14 mouse cellular contexts compared by ENCODE assay signal in the genomic region with DNA sequence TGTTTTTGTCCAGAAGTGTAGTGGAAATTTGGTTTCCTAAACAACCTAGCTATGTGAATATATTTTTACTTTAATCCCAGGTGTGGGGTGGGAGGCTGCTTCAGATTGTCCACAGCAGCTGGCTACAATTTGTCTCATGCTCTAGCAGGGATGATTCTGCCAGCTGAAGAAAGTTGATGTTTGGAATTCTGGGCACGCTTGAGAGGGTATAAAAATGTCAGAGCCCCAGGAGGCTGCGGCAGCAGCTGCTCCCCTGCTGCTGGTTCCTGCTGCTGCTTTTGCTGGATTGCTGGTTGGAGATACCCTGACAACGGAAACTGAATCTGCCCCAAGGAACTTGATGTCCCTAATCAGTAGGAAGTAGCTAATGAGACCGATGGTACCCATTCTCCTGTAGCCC.
DNase-seq lines count a peak whose midpoint lies in the region; ATAC-seq and TF ChIP-seq lines count a peak whose summit lies in the region.
"Had no signal": no experiment of that assay in that cellular context is flagged by ENCODE, and none has a peak within 500 bp of the region (broad histone marks: within the 10 kb centered on the region; RNA-seq: fewer than 3 reads in every experiment).

No protein-coding gene starts in this region.

- H3K9ac ChIP-seq in heart, embryonic 16.5 days (ENCODE audit: low read length) = no peak overlapping the region
- no peak overlapping the region for H3K9ac ChIP-seq in midbrain, embryonic 11.5 days (ENCODE audit: low read length)
- no peak overlapping the region for H3K9ac ChIP-seq in midbrain, embryonic 16.5 days (ENCODE audit: low read depth, low read length)
- no peak overlapping the region for H3K9ac ChIP-seq in limb, embryonic 14.5 days (ENCODE audit: low read depth, low read length, severe bottlenecking)
- H3K9ac ChIP-seq in neural tube, embryonic 15.5 days (replicated peaks) = no peak overlapping the region
- H3K9ac ChIP-seq: forebrain, embryonic 15.5 days had no signal

- no peak for DNase-seq in heart, postnatal 36 days
- DNase-seq in midbrain, embryonic 11.5 days (ENCODE audit: low spot score, missing footprints) = peak; percentile 28
- peak; percentile 49 for DNase-seq in limb, embryonic 14.5 days (ENCODE audit: low spot score)
- DNase-seq in liver = no peak
- DNase-seq: adrenal gland, postnatal 36 days; kidney, adult 18-20 months; lung, adult 2 months; retina, postnatal 1 day; spleen, adult 18-20 months; thymus, postnatal 4 days had no signal

- H3K4me2 ChIP-seq in heart, embryonic 16.5 days (ENCODE audit: low read depth, low read length) = no peak overlapping the region
- H3K4me2 ChIP-seq in midbrain, embryonic 11.5 days = no peak overlapping the region
- H3K4me2 ChIP-seq in midbrain, embryonic 16.5 days (ENCODE audit: low read length) = no peak overlapping the region
- no peak overlapping the region for H3K4me2 ChIP-seq in limb, embryonic 14.5 days (replicated peaks; ENCODE audit: low read depth, low read length, severe bottlenecking)
- H3K4me2 ChIP-seq in neural tube, embryonic 15.5 days = no peak overlapping the region
- H3K4me2 ChIP-seq: forebrain, embryonic 15.5 days had no signal

- H3K9me3 ChIP-seq in heart, embryonic 16.5 days (replicated peaks; ENCODE audit: control insufficient read depth, low read length) = peaks cover 3% of the 10 kb centered on the region; the same call in 1 of the 2 replicates
- H3K9me3 ChIP-seq in midbrain, embryonic 11.5 days (ENCODE audit: control insufficient read depth, low read length) = no peaks in the 10 kb centered on the region
- no peaks in the 10 kb centered on the region for H3K9me3 ChIP-seq in midbrain, embryonic 16.5 days (replicated peaks; ENCODE audit: control insufficient read depth, low read length, poor library complexity, severe bottlenecking)
- H3K9me3 ChIP-seq in limb, embryonic 14.5 days (ENCODE audit: control insufficient read depth, low read length) = no peaks in the 10 kb centered on the region
- H3K9me3 ChIP-seq in neural tube, embryonic 15.5 days (replicated peaks) = no peaks in the 10 kb centered on the region
- H3K9me3 ChIP-seq: forebrain, embryonic 15.5 days had no signal

- no peak for TF ChIP-seq POLR2A in limb, embryonic 14.5 days (IDR thresholded peaks at IDR 0.05; ENCODE audit: borderline replicate concordance, extremely low read depth, insufficient read depth, insufficient read length)

- peaks cover 8% of the 10 kb centered on the region for H3K36me3 ChIP-seq in heart, embryonic 16.5 days (ENCODE audit: control insufficient read depth, insufficient read depth)
- peaks cover 2% of the 10 kb centered on the region for H3K36me3 ChIP-seq in midbrain, embryonic 11.5 days (ENCODE audit: control insufficient read depth, insufficient read depth, low read length)
- H3K36me3 ChIP-seq in midbrain, embryonic 16.5 days (ENCODE audit: control insufficient read depth, insufficient read depth, low read length) = peaks cover 12% of the 10 kb centered on the region
- H3K36me3 ChIP-seq in limb, embryonic 14.5 days (ENCODE audit: control insufficient read depth, insufficient read depth, low read length) = peaks cover 61% of the 10 kb centered on the region
- peaks cover 11% of the 10 kb centered on the region for H3K36me3 ChIP-seq in neural tube, embryonic 15.5 days

- peaks cover 22% of the 10 kb centered on the region for H3K4me1 ChIP-seq in heart, embryonic 16.5 days (ENCODE audit: control insufficient read depth, insufficient read depth, low read length)
- H3K4me1 ChIP-seq in midbrain, embryonic 11.5 days (ENCODE audit: control insufficient read depth, insufficient read depth, low read length) = no peaks in the 10 kb centered on the region
- no peaks in the 10 kb centered on the region for H3K4me1 ChIP-seq in midbrain, embryonic 16.5 days (ENCODE audit: control insufficient read depth, insufficient read depth, low read length)
- no peaks in the 10 kb centered on the region for H3K4me1 ChIP-seq in limb, embryonic 14.5 days (ENCODE audit: control insufficient read depth, insufficient read depth, low read length)
- peaks cover 8% of the 10 kb centered on the region; the same call in 1 of the 2 replicates for H3K4me1 ChIP-seq in neural tube, embryonic 15.5 days
- H3K4me1 ChIP-seq: forebrain, embryonic 15.5 days had no signal

- ATAC-seq in heart, embryonic 16.5 days (replicated peaks; ENCODE audit: extremely low read depth, insufficient read depth, low FRiP score) = no peak
- ATAC-seq in midbrain, embryonic 11.5 days (ENCODE audit: low FRiP score) = no peak
- ATAC-seq in midbrain, embryonic 16.5 days = no peak
- ATAC-seq in limb, embryonic 14.5 days (ENCODE audit: low FRiP score, low read depth) = peak; percentile 36; the same call in 1 of the 2 replicates
- no peak for ATAC-seq in neural tube, embryonic 15.5 days (ENCODE audit: low FRiP score)
- ATAC-seq: forebrain, embryonic 15.5 days had no signal

- peak overlapping the region; percentile 24; the same call in 1 of the 2 replicates for H3K27ac ChIP-seq in heart, embryonic 16.5 days (ENCODE audit: low read length)
- H3K27ac ChIP-seq in midbrain, embryonic 11.5 days (ENCODE audit: low read depth, low read length) = no peak overlapping the region
- no peak overlapping the region for H3K27ac ChIP-seq in midbrain, embryonic 16.5 days (ENCODE audit: low read length)
- no peak overlapping the region for H3K27ac ChIP-seq in limb, embryonic 14.5 days (replicated peaks; ENCODE audit: low read depth, low read length)
- H3K27ac ChIP-seq in neural tube, embryonic 15.5 days (replicated peaks) = peak overlapping the region; percentile 20
- H3K27ac ChIP-seq: forebrain, embryonic 15.5 days had no signal

- intact Hi-C loops in heart, postnatal 36 days (cut with DNase I) = no loop called here

- H3K27me3 ChIP-seq in heart, embryonic 16.5 days (ENCODE audit: control insufficient read depth, insufficient read depth, low read length) = no peaks in the 10 kb centered on the region
- H3K27me3 ChIP-seq in midbrain, embryonic 11.5 days (ENCODE audit: control insufficient read depth, insufficient read depth, low read length) = no peaks in the 10 kb centered on the region
- H3K27me3 ChIP-seq in midbrain, embryonic 16.5 days (ENCODE audit: control insufficient read depth, insufficient read depth, low read depth, low read length) = no peaks in the 10 kb centered on the region
- no peaks in the 10 kb centered on the region for H3K27me3 ChIP-seq in limb, embryonic 14.5 days (ENCODE audit: control insufficient read depth, insufficient read depth, low read length)
- no peaks in the 10 kb centered on the region for H3K27me3 ChIP-seq in neural tube, embryonic 15.5 days (replicated peaks)
- H3K27me3 ChIP-seq: forebrain, embryonic 15.5 days had no signal

- 64% methylated on average over 4 of the region's 4 CpGs for WGBS in heart, embryonic 16.5 days
- WGBS in midbrain, embryonic 11.5 days = 71% methylated on average over 4 of the region's 4 CpGs
- 49% methylated on average over 4 of the region's 4 CpGs for WGBS in midbrain, embryonic 16.5 days
- WGBS in limb, embryonic 14.5 days = 57% methylated on average over 4 of the region's 4 CpGs
- WGBS in neural tube, embryonic 15.5 days = 16% methylated on average over 4 of the region's 4 CpGs

- H3K4me3 ChIP-seq in heart, embryonic 16.5 days (ENCODE audit: low read length) = no peak overlapping the region
- H3K4me3 ChIP-seq in midbrain, embryonic 11.5 days (ENCODE audit: low read depth, low read length) = no peak overlapping the region
- no peak overlapping the region for H3K4me3 ChIP-seq in midbrain, embryonic 16.5 days (ENCODE audit: low read depth, low read length)
- H3K4me3 ChIP-seq in limb, embryonic 14.5 days (replicated peaks; ENCODE audit: low read length) = no peak overlapping the region
- no peak overlapping the region for H3K4me3 ChIP-seq in neural tube, embryonic 15.5 days (replicated peaks)
- H3K4me3 ChIP-seq: forebrain, embryonic 15.5 days had no signal

Comparison
In these comparisons a context has a peak if more than half of its experiments do, and no peak if none do; other contexts are left out.
1. H3K27ac ChIP-seq: peak in heart, embryonic 16.5 days (single experiment) and neural tube, embryonic 15.5 days (single experiment); none in midbrain, embryonic 11.5 days (single experiment), midbrain, embryonic 16.5 days (single experiment) and limb, embryonic 14.5 days (single experiment).
2. DNase-seq: peak in midbrain, embryonic 11.5 days (single experiment) and limb, embryonic 14.5 days (single experiment); none in heart, postnatal 36 days (0 of 2) and liver (single experiment).